Mouse (Mus musculus) neural tube, embryonic 14.5 days (tissue): ENCODE measurements at regions not wholly inside any gene's neighbourhood (a gene's known extent, or its start where the extent isn't known, plus 50 kb on each side); places are given as distances from the start of the nearest gene placed in this dataset.

ENCODE experiments used
- ATAC-seq: fragments of 200-750 bp; cut with Nextera tagmentation; 2 replicates; pipeline ENCODE4 v1.8.0; 2017; ENCODE audit warnings: low read depth, mild to moderate bottlenecking, moderate TSS enrichment, moderate library complexity
- H3K27ac ChIP-seq: fragments of 300-500 bp; sonication (generic); 2 replicates; pipeline ENCODE4 v1.5.1; 2014; ENCODE audit warnings: low read depth, mild to moderate bottlenecking, control low read depth, low read length, moderate library complexity, mixed read lengths
- H3K27me3 ChIP-seq: fragments of 300-500 bp; sonication (generic); 2 replicates; pipeline ENCODE4 v1.6.1; 2014; ENCODE audit warnings: low read length; ENCODE audit not compliant: control insufficient read depth, insufficient read depth
- H3K36me3 ChIP-seq: fragments of 300-500 bp; sonication (generic); 2 replicates; pipeline ENCODE4 v1.6.1; 2014; ENCODE audit warnings: low read length, mixed read lengths; ENCODE audit not compliant: control insufficient read depth, insufficient read depth
- H3K4me1 ChIP-seq: fragments of 300-500 bp; sonication (generic); 2 replicates; pipeline ENCODE4 v1.6.1; 2014; ENCODE audit warnings: low read length; ENCODE audit not compliant: control insufficient read depth, insufficient read depth
- H3K4me2 ChIP-seq: fragments of 300-500 bp; sonication (generic); 2 replicates; pipeline ENCODE4 v1.6.1; 2014; ENCODE audit warnings: mild to moderate bottlenecking, low read depth, low read length, control low read depth
- H3K4me3 ChIP-seq: fragments of 300-500 bp; sonication (generic); 2 replicates; pipeline ENCODE4 v1.5.1; 2014; ENCODE audit warnings: low read depth, low read length, control low read depth, mixed read lengths
- H3K9ac ChIP-seq: fragments of 300-500 bp; sonication (generic); replicated peaks from 2 replicates; pipeline ENCODE4 v1.6.1; 2014; ENCODE audit warnings: low read depth, mild to moderate bottlenecking, control low read depth, low read length, mixed read lengths
- H3K9me3 ChIP-seq: fragments of 300-500 bp; sonication (generic); 2 replicates; pipeline ENCODE4 v1.6.1; 2016; ENCODE audit warnings: low read length; ENCODE audit not compliant: control insufficient read depth
- WGBS: fragments of 180-500 bp; shearing (Covaris S2); extraction: QIAGEN DNeasy Blood & Tissue Kit; methylation state at CpG from one replicate; pipeline ENCODE4 v1.1.7; 2014; 5-methylcytosine and 5-hydroxymethylcytosine counted together

DNA sequence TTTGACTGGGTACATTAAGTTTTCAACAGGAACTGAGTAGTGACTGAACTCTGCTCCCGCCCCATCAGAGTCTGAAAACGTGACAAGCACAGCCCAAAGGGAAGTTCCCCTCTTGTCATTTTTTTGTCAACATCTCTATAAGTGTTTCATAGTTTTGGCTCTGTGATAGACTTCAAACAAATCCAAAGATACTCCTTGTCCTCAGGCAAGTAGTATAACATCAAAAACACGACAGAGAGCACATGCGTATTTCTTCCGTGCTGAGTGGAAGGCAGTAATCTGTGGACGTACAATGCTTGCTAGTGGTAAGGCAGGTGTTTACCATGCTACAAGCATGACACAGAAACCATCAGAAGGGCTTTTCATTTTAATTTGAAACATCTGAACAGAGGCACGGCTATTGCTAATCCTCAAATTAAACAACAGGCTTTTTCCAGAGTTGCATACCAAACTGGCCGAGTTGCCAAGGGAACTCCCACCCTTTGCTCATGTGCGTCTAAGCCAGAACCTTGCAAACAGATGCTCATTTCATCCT, 101.7 kb upstream of the Tnfaip3 start:
- H3K4me3 ChIP-seq, result no peak overlapping the region
- H3K9me3 ChIP-seq, result no peaks in the 10 kb centered on the region
- ATAC-seq, result no peak
- no peak overlapping the region for H3K27ac ChIP-seq
- H3K4me1 ChIP-seq, result no peaks in the 10 kb centered on the region
- H3K27me3 ChIP-seq, result no peaks in the 10 kb centered on the region
- H3K4me2 ChIP-seq, result no peak overlapping the region
- WGBS, result 53% methylated on average over 9 of the region's 9 CpGs
- no peaks in the 10 kb centered on the region for H3K36me3 ChIP-seq
- no peak overlapping the region for H3K9ac ChIP-seq

- ATAC-seq, result no peak
- H3K27ac ChIP-seq, result no peak overlapping the region
- H3K4me2 ChIP-seq, result no peak overlapping the region
- H3K4me1 ChIP-seq, result no peaks in the 10 kb centered on the region
- no peaks in the 10 kb centered on the region for H3K36me3 ChIP-seq
- H3K4me3 ChIP-seq, result no peak overlapping the region
- WGBS, result 35% methylated on average over 2 of the region's 2 CpGs
- H3K9ac ChIP-seq, result no peak overlapping the region
- H3K27me3 ChIP-seq, result no peaks in the 10 kb centered on the region
- no peaks in the 10 kb centered on the region for H3K9me3 ChIP-seq
These were observed 97.0 kb upstream of the Tnfaip3 start for GRCm38 (mm10) chr10:19112459-19112858.

- Histone ChIP-seq H3K27ac (no peak overlapping the region), H3K9ac (no peak overlapping the region), H3K36me3 (no peaks in the 10 kb centered on the region), H3K4me1 (no peaks in the 10 kb centered on the region), H3K9me3 (no peaks in the 10 kb centered on the region), H3K4me3 (no peak overlapping the region), H3K27me3 (no peaks in the 10 kb centered on the region), H3K4me2 (no peak overlapping the region)
- 65% methylated on average over 6 of the region's 6 CpGs for WGBS
- ATAC-seq, result no peak
These were observed 89.8 kb upstream of the Tnfaip3 start for GRCm38 (mm10) chr10:19105231-19105681.

- no peak overlapping the region for H3K27ac ChIP-seq
- H3K27me3 ChIP-seq, result no peaks in the 10 kb centered on the region
- no peak overlapping the region for H3K4me2 ChIP-seq
- 67% methylated on average over 5 of the region's 5 CpGs for whole genome bisulfite sequencing
- no peak overlapping the region for H3K9ac ChIP-seq
- H3K4me1 ChIP-seq, result no peaks in the 10 kb centered on the region
- H3K36me3 ChIP-seq, result no peaks in the 10 kb centered on the region
- H3K9me3 ChIP-seq, result no peaks in the 10 kb centered on the region
- ATAC-seq, result no peak
- H3K4me3 ChIP-seq, result no peak overlapping the region
These were observed 89.3 kb upstream of the Tnfaip3 start for GRCm38 (mm10) chr10:19104671-19105203.

GRCm38 (mm10) chr10:19099369-19100285, 84.2 kb upstream of the Tnfaip3 start:
- WGBS, result 89% methylated on average over 10 of the region's 10 CpGs
- no peak for ATAC-seq
- no peaks in the 10 kb centered on the region for H3K27me3 ChIP-seq

DNA sequence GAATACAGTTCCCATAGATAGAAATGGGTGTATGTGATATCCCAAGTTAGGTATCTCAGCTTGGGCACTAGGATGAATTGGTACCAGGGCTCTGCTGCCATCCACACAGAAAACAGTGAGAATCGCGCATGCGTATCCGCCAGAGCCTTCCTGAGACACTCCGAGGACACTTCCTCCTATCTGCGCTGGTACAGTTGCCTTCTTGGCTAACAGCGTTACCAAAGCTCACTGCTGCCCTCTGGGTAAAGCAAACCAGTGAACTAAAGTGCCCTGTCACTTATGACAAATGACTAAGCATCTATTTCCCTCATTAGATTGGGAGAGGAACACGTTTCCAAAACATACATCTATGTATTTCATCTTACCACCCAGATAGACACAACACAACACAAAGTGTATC, 78.8 kb upstream of the Tnfaip3 start:
- H3K4me2 ChIP-seq, result no peak overlapping the region

More at GRCm38 (mm10) chr10:19099369-19100285, 84.2 kb upstream of the Tnfaip3 start:
- Histone ChIP-seq H3K9ac (no peak overlapping the region), H3K4me1 (no peaks in the 10 kb centered on the region), H3K9me3 (no peaks in the 10 kb centered on the region), H3K4me3 (no peak overlapping the region), H3K4me2 (no peak overlapping the region), H3K27ac (no peak overlapping the region), H3K36me3 (no peaks in the 10 kb centered on the region)

GRCm38 (mm10) chr10:19093689-19094088, 78.2 kb upstream of the Tnfaip3 start:
- Histone ChIP-seq H3K4me3 (no peak overlapping the region), H3K9ac (no peak overlapping the region), H3K4me2 (no peak overlapping the region), H3K27ac (no peak overlapping the region), H3K36me3 (no peaks in the 10 kb centered on the region), H3K27me3 (no peaks in the 10 kb centered on the region), H3K4me1 (no peaks in the 10 kb centered on the region), H3K9me3 (no peaks in the 10 kb centered on the region)
- ATAC-seq, result no peak
- WGBS, result 75% methylated on average over 3 of the region's 3 CpGs

More for the DNA sequence above, 78.8 kb upstream of the Tnfaip3 start:
- Histone ChIP-seq H3K27me3 (no peaks in the 10 kb centered on the region), H3K27ac (no peak overlapping the region), H3K4me3 (no peak overlapping the region), H3K9ac (no peak overlapping the region), H3K4me1 (no peaks in the 10 kb centered on the region), H3K36me3 (no peaks in the 10 kb centered on the region), H3K9me3 (no peaks in the 10 kb centered on the region)
- 65% methylated on average over 8 of the region's 8 CpGs for WGBS
- no peak for ATAC-seq

DNA sequence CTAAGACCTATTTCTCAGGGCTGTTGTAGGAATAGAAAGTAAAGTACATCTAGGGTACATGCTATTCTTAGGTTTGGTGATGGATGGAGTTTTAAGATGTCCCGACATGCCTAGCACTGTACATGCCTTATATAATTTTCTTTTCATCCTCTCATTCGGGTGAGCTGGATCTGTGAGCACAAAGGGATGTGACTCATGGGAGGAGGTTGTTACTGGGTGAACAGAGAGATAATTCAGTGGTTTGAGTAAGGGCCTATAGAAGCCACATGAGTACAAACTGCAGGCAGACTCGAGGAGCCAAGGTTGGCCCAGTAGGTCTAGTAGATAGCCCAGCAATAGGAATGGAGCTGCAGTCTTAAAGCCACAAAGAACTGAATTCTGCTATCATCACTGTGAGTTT, 76.5 kb upstream of the Tnfaip3 start:
- no peak overlapping the region for H3K4me2 ChIP-seq
- no peak for ATAC-seq
- H3K27me3 ChIP-seq, result no peaks in the 10 kb centered on the region

GRCm38 (mm10) chr10:19091110-19091509, 75.7 kb upstream of the Tnfaip3 start:
- peak; percentile 21; the same call in 1 of the 2 replicates for ATAC-seq
- H3K36me3 ChIP-seq, result no peaks in the 10 kb centered on the region
- no peak overlapping the region for H3K27ac ChIP-seq
- H3K4me3 ChIP-seq, result no peak overlapping the region
- H3K9me3 ChIP-seq, result no peaks in the 10 kb centered on the region
- no peaks in the 10 kb centered on the region for H3K4me1 ChIP-seq
- no peak overlapping the region for H3K4me2 ChIP-seq
- WGBS, result 28% methylated on average over 3 of the region's 3 CpGs
- no peaks in the 10 kb centered on the region for H3K27me3 ChIP-seq
- H3K9ac ChIP-seq, result no peak overlapping the region

More for the DNA sequence above, 76.5 kb upstream of the Tnfaip3 start:
- no peaks in the 10 kb centered on the region for H3K9me3 ChIP-seq
- H3K27ac ChIP-seq, result no peak overlapping the region
- H3K4me3 ChIP-seq, result no peak overlapping the region
- H3K9ac ChIP-seq, result no peak overlapping the region
- no peaks in the 10 kb centered on the region for H3K36me3 ChIP-seq
- H3K4me1 ChIP-seq, result no peaks in the 10 kb centered on the region
- WGBS, result 82% methylated on average over 3 of the region's 3 CpGs
